Mouse (Mus musculus) neural tube, embryonic 13.5 days (tissue): ENCODE measurements at regions not wholly inside any gene's neighbourhood (a gene's known extent, or its start where the extent isn't known, plus 50 kb on each side); places are given as distances from the start of the nearest gene placed in this dataset.

Experiments
- ATAC-seq: fragments of 200-750 bp; cut with Nextera tagmentation; 2 replicates; pipeline ENCODE4 v1.8.0; 2017; ENCODE audit warnings: low read depth, mild to moderate bottlenecking, moderate TSS enrichment, moderate library complexity
- H3K27ac ChIP-seq: fragments of 300-500 bp; sonication (generic); replicated peaks from 2 replicates; pipeline ENCODE4 v1.5.1; 2015; ENCODE audit warnings: moderate library complexity, mild to moderate bottlenecking, inconsistent platforms
- H3K27me3 ChIP-seq: fragments of 300-500 bp; sonication (generic); 2 replicates; pipeline ENCODE4 v1.6.1; 2015; ENCODE audit warnings: mild to moderate bottlenecking, inconsistent platforms
- H3K36me3 ChIP-seq: fragments of 300-500 bp; sonication (generic); 2 replicates; pipeline ENCODE4 v1.6.1; 2015; ENCODE audit warnings: mild to moderate bottlenecking, inconsistent platforms
- H3K4me1 ChIP-seq: fragments of 300-500 bp; sonication (generic); replicated peaks from 2 replicates; pipeline ENCODE4 v1.6.1; 2015; ENCODE audit warnings: inconsistent platforms
- H3K4me2 ChIP-seq: fragments of 300-500 bp; sonication (generic); 2 replicates; pipeline ENCODE4 v1.6.1; 2015; ENCODE audit warnings: inconsistent platforms, mild to moderate bottlenecking, moderate library complexity
- H3K4me3 ChIP-seq: fragments of 300-500 bp; sonication (generic); 2 replicates; pipeline ENCODE4 v1.5.1; 2015; ENCODE audit warnings: mild to moderate bottlenecking, inconsistent platforms
- H3K9ac ChIP-seq: fragments of 300-500 bp; sonication (generic); 2 replicates; pipeline ENCODE4 v1.6.1; 2015; ENCODE audit warnings: moderate library complexity, mild to moderate bottlenecking, inconsistent platforms
- H3K9me3 ChIP-seq: fragments of 300-500 bp; sonication (generic); 2 replicates; pipeline ENCODE4 v1.6.1; 2016; ENCODE audit warnings: inconsistent platforms
- WGBS: fragments of 180-500 bp; shearing (Covaris S2); methylation state at CpG from one replicate; pipeline ENCODE4 v1.1.7; 2015; 5-methylcytosine and 5-hydroxymethylcytosine counted together

DNA sequence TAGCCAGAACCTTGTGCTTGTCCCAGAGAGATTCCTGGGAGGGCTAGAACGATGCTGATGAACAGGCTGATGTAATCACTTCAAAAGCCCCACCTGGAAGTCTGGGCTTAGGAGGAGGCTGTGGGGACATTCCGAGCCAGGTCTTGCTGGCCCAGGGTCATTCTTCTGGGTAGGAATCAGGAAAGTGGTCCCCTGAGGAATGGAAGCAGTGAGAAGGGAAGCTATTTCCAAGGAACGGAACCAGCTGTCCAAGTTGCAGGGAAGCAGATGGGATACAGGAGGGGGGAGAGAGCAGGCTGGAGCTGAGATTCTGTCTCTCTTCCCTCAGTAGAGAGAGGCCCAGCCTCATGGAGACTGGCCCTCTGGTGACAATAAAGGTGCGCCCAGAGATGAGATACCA, 243.9 kb downstream of the Tcf7l2 start:
- no peak for ATAC-seq
- Histone ChIP-seq H3K27me3 (no peaks in the 10 kb centered on the region; the same call in 1 of the 2 replicates), H3K4me2 (no peak overlapping the region), H3K9ac (no peak overlapping the region), H3K36me3 (no peaks in the 10 kb centered on the region), H3K27ac (no peak overlapping the region), H3K9me3 (no peaks in the 10 kb centered on the region), H3K4me3 (no peak overlapping the region), H3K4me1 (0 out of 2 replicates have a peak, but pooled peaks cover 4% of the 10 kb centered on the region)
- WGBS: 65% methylated on average over 4 of the region's 4 CpGs

DNA sequence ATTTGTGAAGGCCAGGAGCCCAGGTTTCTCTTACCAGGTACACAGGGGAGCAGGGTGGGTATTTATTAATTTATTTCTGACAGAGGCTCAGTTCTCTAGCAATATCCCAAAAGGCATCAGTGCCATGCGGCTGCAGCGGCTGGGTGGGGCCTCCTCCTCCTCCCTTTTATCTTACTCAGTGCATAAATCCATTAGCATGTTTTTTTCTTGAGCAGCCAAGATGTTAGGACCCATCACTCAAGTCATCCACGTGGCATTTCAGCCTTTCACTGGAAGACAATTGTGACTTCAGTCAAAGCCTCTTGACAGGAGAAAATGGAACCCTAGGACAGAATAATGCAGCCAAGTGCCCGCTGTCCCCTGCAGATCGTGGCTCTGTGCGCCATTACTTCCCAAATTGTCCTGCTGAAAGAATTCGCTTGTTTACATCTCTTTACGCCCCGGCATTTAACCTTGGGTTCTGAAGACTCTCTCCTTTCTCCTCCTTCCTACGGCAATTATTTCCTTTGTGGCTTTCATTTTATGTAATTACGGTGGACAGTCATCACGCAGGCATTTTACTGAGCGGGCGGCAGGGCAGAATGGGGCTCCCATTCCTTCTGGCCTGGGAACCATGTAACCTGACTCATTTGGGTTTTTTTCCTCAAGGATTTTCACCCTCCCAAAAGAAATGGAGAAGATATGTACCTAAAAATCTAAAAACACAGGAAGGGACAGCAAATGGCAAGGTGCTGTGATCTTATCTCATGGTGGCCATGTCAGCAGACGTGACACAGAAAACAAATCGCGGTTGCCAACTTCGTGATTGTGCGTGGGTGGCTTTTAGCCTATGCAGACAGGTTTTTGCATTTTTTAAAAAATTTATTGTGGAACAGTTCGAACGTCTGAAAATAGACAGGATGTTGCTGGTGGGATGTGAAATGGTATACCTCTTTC, 250.4 kb downstream of the Tcf7l2 start:
- Histone ChIP-seq H3K9ac (0 out of 2 replicates have a peak overlapping the region, but pooled peaks have one; percentile 22), H3K36me3 (no peaks in the 10 kb centered on the region), H3K27ac (no peak overlapping the region), H3K9me3 (no peaks in the 10 kb centered on the region), H3K4me2 (peak overlapping the region; percentile 28), H3K27me3 (no peaks in the 10 kb centered on the region; the same call in 1 of the 2 replicates), H3K4me3 (no peak overlapping the region), H3K4me1 (peaks cover 18% of the 10 kb centered on the region)
- WGBS: 38% methylated on average over 21 of the region's 21 CpGs
- ATAC-seq: no peak

DNA sequence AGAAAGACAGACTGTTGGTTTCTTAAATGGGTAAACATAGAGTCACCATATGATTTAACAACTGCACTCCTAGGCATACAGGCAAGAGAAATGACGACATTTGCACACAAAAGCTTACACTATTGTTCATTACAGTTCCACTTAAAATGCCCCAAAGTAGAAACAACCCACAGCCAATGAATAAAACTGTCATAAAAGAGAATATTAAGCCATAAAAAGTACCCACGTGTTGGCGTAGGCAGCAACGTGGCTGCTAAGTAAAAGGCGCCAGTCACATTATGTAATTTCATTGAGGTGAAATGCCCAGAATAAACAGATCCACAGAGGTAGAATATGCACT, 251.1 kb downstream of the Tcf7l2 start:
- Histone ChIP-seq H3K4me2 (no peak overlapping the region), H3K4me3 (no peak overlapping the region), H3K27ac (no peak overlapping the region), H3K36me3 (no peaks in the 10 kb centered on the region), H3K4me1 (peaks cover 18% of the 10 kb centered on the region), H3K9ac (no peak overlapping the region), H3K9me3 (no peaks in the 10 kb centered on the region), H3K27me3 (no peaks in the 10 kb centered on the region; the same call in 1 of the 2 replicates)
- no peak for ATAC-seq
- 50% methylated on average over 5 of the region's 5 CpGs for WGBS

DNA sequence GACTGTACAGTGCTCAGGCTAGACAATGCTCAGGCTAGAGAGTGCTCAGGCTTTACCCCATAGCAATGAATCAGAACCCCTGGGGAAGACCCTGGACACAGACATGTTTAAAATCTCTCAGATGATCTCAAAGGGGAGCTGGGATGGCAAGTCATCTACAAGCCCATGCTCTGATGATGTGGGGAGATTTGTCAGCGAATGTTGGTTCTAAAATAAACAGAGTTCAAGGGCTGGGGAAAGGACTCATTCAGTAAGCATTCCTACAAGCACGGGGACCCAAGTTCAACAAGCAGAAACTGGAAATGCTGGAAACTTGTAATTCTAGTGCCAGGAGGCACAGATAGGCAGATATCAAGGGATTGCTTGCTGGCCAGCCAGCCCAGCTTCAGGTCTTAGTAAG, 254.1 kb downstream of the Tcf7l2 start:
- no peak for ATAC-seq
- Histone ChIP-seq H3K4me1 (peaks cover 18% of the 10 kb centered on the region), H3K9me3 (no peaks in the 10 kb centered on the region), H3K36me3 (no peaks in the 10 kb centered on the region), H3K4me3 (no peak overlapping the region), H3K9ac (no peak overlapping the region), H3K4me2 (no peak overlapping the region), H3K27ac (no peak overlapping the region), H3K27me3 (no peaks in the 10 kb centered on the region)
- WGBS: 77% methylated on average over 2 of the region's 2 CpGs

DNA sequence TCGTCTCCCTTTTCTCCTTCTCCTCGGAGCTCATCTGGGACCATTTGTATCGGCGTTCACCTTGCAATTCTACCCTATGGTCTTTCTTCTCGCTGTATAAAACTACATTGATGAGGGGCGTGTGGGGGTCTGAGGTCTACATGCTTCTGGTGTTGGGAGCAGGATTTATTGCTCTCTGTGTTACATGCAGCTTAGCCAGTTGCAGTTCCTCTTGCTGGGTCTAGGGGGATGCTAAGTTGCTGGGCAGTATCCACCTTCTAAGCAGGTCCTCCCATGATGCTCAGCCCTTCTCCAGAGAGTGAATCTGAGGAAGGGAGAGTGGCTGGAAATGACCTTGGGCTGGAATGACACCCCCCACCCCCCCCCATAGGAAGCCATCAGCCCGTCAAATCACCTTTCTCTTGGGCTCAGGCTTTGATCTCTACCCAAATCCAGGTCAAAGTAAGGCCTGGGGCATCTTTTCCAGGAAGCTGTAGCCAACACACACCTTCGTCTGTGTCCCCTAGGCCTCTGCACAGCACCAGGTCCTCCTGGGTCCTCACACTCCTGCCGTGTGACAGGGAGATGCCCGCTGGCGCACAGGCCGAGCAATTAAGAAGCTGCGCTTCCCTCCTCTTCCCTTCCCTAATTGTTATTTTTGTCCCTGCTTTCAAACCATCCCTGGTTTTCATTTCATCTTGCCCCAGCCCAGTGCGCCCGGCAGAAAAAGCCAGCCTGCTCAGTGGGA, 257.0 kb downstream of the Tcf7l2 start:
- no peaks in the 10 kb centered on the region for H3K9me3 ChIP-seq
- 66% methylated on average over 15 of the region's 15 CpGs for WGBS
- H3K9ac ChIP-seq: no peak overlapping the region
- no peaks in the 10 kb centered on the region for H3K36me3 ChIP-seq
- no peak overlapping the region for H3K4me2 ChIP-seq
- no peaks in the 10 kb centered on the region for H3K27me3 ChIP-seq
- no peak for ATAC-seq
- no peak overlapping the region for H3K4me3 ChIP-seq
- H3K27ac ChIP-seq: no peak overlapping the region
- H3K4me1 ChIP-seq: no peaks in the 10 kb centered on the region

DNA sequence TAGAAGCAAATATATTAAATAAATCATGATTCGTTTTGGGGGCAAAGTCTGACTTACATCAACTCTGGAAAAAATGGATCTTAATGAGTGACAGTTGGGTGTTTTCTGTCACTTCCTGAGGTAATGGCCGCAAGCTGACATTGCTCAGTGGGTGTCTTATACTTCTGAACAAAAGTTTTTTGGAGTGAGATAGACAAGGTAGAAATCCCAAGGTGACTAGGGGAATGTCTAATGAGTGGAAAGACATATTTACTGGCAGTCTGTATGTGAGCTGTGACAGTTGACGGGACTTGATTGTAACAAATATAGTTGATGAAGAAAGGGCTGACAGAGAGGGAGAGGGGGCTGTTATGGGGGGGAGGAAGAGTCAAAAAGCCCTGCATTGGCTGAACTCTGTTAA, 257.8 kb downstream of the Tcf7l2 start:
- Histone ChIP-seq H3K4me2 (no peak overlapping the region), H3K9me3 (no peaks in the 10 kb centered on the region), H3K4me3 (no peak overlapping the region), H3K4me1 (no peaks in the 10 kb centered on the region), H3K27me3 (no peaks in the 10 kb centered on the region), H3K9ac (no peak overlapping the region), H3K36me3 (no peaks in the 10 kb centered on the region), H3K27ac (no peak overlapping the region)
- WGBS: 75% methylated on average over 3 of the region's 3 CpGs
- ATAC-seq: no peak

DNA sequence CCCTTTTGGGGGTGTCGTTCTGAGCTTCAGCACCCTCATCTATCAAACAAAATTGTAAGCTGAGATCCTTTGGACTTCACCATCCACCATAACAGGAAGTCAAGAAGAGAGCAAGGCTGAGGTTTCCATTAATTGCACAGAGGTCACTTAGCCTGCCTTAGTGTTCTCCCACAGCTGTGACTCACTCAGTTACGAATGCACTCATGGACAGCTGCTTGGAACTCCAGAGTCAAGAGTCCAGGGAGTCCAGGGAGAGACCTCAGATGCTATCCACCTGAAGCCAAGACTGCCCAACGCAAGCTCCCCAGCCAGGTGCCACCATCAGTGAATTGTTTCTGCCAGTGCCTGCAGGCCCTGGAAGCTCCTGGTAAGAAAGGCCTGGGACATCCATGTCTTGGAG, 259.8 kb downstream of the Tcf7l2 start:
- Histone ChIP-seq H3K4me3 (no peak overlapping the region), H3K36me3 (no peaks in the 10 kb centered on the region), H3K9me3 (no peaks in the 10 kb centered on the region), H3K27me3 (no peaks in the 10 kb centered on the region; the same call in 1 of the 2 replicates), H3K9ac (no peak overlapping the region), H3K4me1 (peaks cover 17% of the 10 kb centered on the region), H3K4me2 (no peak overlapping the region), H3K27ac (no peak overlapping the region)
- WGBS: 83% methylated on average over 3 of the region's 3 CpGs
- no peak for ATAC-seq

DNA sequence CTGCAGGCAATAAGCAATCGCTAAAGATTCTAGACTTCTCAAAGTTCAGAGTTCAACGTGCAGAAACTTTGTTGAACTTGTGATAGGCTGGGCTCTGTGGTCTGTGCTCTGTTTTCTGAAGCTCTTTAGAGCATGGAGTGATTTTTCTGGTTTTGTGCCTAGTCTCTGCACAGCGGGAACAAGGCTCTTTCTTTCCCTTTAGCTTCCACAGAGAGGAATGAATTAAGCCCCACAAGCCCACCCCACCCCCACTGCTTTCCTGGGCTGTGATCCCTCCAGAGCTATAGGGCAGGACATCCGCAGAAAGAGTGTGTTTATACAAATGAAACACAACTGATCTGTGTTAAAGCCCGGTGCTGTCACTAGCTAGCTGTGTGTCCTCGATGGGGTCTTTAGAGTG, 264.3 kb downstream of the Tcf7l2 start:
- Histone ChIP-seq H3K27ac (no peak overlapping the region), H3K9ac (no peak overlapping the region), H3K27me3 (no peaks in the 10 kb centered on the region; the same call in 1 of the 2 replicates), H3K4me3 (no peak overlapping the region), H3K9me3 (no peaks in the 10 kb centered on the region), H3K4me2 (no peak overlapping the region), H3K36me3 (no peaks in the 10 kb centered on the region), H3K4me1 (peaks cover 17% of the 10 kb centered on the region)
- WGBS: 44% methylated on average over 6 of the region's 6 CpGs
- no peak for ATAC-seq

DNA sequence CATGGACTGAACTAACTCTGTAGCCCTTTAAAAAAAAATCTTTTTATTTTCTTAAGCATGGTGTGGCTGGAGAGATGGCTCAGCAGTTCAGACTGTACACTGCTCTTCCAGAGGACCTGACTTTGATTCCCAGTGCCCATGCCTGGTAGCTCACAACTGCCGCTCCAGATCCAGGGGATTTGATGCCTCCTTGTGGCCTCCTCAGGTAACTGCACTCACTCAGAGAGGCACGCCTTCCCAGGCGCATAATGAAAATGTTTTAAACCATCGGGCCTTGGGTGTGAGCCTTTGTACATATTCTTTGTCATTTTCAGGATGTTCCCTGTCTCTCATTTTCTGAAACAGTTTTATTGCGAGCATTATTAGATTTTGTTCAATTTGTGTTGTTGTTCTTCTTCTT, 265.8 kb downstream of the Tcf7l2 start:
- no peak overlapping the region for H3K9ac ChIP-seq
- H3K4me2 ChIP-seq: no peak overlapping the region
- peaks cover 17% of the 10 kb centered on the region for H3K4me1 ChIP-seq
- no peak overlapping the region for H3K27ac ChIP-seq
- ATAC-seq: no peak
- no peaks in the 10 kb centered on the region for H3K9me3 ChIP-seq
- H3K27me3 ChIP-seq: no peaks in the 10 kb centered on the region; the same call in 1 of the 2 replicates
- H3K4me3 ChIP-seq: no peak overlapping the region
- over 99% methylated on average over 5 of the region's 5 CpGs for WGBS
- H3K36me3 ChIP-seq: no peaks in the 10 kb centered on the region

DNA sequence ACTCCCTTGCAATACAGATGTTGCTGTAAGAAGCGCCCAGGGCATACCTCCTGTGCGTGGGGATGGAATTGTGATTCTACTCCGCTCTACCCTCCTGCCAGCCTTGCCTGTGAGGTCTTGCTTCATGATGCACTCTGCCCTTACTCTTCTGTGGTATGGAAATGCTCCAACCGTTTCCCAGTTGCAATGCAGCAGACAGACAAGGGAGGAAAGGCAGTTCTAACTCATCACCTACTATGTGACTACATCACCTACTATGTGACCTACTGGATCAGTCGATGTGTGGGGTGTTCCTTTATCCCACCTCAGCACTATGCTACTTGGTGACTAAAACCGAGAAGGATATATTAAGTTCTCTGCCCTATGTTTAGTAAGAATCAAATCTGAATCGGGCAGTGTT, 269.1 kb downstream of the Tcf7l2 start:
- ATAC-seq: no peak
- peaks cover 7% of the 10 kb centered on the region for H3K4me1 ChIP-seq
- no peaks in the 10 kb centered on the region for H3K27me3 ChIP-seq
- no peaks in the 10 kb centered on the region for H3K36me3 ChIP-seq
- H3K27ac ChIP-seq: no peak overlapping the region
- WGBS: 93% methylated on average over 7 of the region's 7 CpGs
- no peak overlapping the region for H3K4me2 ChIP-seq
- no peak overlapping the region for H3K4me3 ChIP-seq
- no peak overlapping the region for H3K9ac ChIP-seq
- H3K9me3 ChIP-seq: no peaks in the 10 kb centered on the region

DNA sequence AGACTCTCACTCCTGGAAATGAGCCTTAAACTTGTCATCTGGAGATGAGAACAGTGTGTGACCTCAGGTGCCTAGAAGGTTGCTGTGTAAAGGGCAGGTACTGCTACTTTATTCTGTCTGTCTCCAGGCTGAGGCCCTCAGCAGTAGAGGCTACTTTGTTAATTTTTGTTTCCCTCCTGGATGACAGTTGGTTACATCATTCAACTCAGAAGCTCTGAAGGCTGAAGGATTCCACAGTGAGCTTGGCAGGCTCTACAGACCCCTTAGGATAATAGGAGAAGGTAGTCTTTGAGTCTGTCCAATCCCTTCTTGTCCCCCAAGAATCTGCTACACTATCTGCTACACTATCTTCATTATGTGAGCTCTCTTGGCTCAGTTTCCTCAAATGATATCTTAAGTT, 269.7 kb downstream of the Tcf7l2 start:
- Histone ChIP-seq H3K27me3 (no peaks in the 10 kb centered on the region), H3K36me3 (no peaks in the 10 kb centered on the region), H3K4me1 (peaks cover 2% of the 10 kb centered on the region), H3K9me3 (no peaks in the 10 kb centered on the region), H3K9ac (no peak overlapping the region), H3K4me3 (no peak overlapping the region), H3K4me2 (no peak overlapping the region), H3K27ac (no peak overlapping the region)
- ATAC-seq: no peak

DNA sequence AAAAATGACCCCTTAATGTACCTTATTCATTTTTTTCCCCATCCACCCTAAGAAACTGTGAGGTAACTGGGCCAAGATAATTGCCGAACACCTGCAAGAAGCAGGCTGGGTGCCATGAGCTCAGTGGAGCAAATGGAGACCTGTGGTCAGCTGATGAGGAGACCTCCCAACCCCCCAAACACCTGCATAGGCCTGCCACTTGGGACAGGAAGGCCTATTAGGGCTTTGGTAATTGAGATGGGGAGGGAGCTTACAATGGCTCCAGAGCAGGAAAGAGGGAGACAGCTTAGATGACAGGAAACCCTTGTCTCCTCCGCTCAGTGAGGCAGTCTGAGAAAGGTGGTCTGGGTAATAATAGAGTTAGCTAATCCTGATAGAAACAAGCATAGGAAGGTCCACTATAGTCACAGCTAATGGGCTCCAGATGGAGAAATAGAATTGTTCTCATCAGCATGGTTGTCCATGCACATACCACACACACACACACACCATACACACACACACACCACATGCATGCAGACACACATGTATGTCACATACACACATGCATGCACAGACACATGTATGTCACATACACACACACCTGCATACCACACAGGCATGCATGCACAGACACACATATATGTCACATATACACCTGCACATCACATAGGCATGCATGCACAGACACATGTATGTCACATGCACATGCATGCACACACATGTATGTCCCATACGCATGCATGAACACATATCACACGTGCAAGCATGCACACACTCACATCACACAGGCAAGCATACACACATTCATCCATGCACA, 270.2 kb upstream of the Habp2 start:
- no peak overlapping the region for H3K9ac ChIP-seq
- no peak overlapping the region for H3K4me3 ChIP-seq
- no peaks in the 10 kb centered on the region for H3K27me3 ChIP-seq
- no peak for ATAC-seq
- WGBS: 82% methylated on average over 4 of the region's 4 CpGs
- H3K4me1 ChIP-seq: peaks cover 9% of the 10 kb centered on the region; the same call in 1 of the 2 replicates
- H3K36me3 ChIP-seq: no peaks in the 10 kb centered on the region
- H3K4me2 ChIP-seq: no peak overlapping the region
- no peak overlapping the region for H3K27ac ChIP-seq
- H3K9me3 ChIP-seq: no peaks in the 10 kb centered on the region
